Mouse (Mus musculus) kidney, embryonic 16.5 days (tissue): ENCODE measurements around the gene Ttc27. TPM values are rescaled to one million over a fixed set of nuclear protein-coding genes. Genes with fewer than 3 reads are reported as not detected.

ENCODE experiments used
- polyA plus RNA-seq: library from polyadenylated mRNA; unstranded; fragments of >200 nt; fragmentation: Nextera tagmentation; extraction: Ambion mirVana; gene quantifications from 2 replicates; pipeline ENCODE4 v1.2.1, GENCODE M21; 2015

The Ttc27 gene
- polyA plus RNA-seq, 1 experiment from 2014 or later = 28.8 TPM

Other genes with a start within 250 kb of the Ttc27 start
- 58.4 and 61.3 TPM in 2 replicates for gene Yipf4, start 228.2 kb upstream of the Ttc27 start, polyA plus RNA-seq
- gene Birc6, start 189.4 kb upstream of the Ttc27 start, polyA plus RNA-seq = 64.6 and 86.6 TPM in 2 replicates